Mouse (Mus musculus) brain, adult 2 months (tissue): ENCODE results near the gene Fam69a.
"Not testable (repeated sequence)": the region's sequence is repeated elsewhere in the genome, so short reads cannot be mapped to it uniquely, and the experiment has no call there.

ENCODE experiments used
- DNase-seq: peaks from one replicate; pipeline ENCODE4 v3.0.0; 2011; ENCODE audit warnings: low read depth, low spot score

Gene Fam69a

GRCm38 (mm10) chr5:107947548-107947947 is 39.3 kb downstream of the Fam69a start:
- peak; percentile 89 for DNase-seq

DNA sequence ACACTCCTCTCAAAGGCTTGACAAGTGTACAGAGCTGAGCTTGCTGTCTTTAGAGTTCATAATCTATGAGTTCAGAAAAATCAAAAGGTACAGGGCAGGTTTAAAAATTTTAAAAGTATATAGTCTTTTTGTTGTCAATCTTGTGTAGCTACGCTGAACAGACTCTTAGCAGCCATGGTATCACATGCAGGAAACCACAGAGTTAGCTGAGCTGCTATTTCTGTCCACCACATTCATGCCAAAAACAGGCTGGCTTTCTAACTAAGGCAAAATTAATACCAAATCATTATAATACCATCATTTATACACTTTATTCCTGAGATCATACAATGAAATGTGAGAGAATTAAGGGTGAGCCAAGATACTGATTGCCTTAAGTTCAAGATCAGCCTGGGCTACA is 40.4 kb downstream of the Fam69a start:
- no peak for DNase-seq

DNA sequence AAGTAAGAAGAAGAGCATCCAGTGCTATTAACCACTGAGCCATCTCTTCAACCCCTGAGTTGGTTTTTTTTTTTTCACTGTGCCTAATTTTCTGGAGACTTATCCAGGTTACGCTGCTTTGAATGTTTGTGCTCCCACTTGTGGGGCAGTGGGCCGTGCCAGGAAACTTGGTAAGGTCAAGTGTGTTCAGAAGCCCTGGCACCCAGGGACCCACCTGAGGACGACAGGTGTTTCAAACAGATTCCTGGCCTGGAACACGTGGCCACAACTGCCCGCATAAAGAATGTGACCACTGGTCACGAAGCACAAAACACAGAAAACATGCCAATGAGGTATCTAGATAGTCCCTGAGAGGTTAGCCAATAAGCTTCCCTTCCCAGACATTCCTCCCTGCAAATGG is 43.4 kb downstream of the Fam69a start:
- DNase-seq: no peak

GRCm38 (mm10) chr5:107942941-107943340 is 43.9 kb downstream of the Fam69a start:
- DNase-seq: no peak

- DNase-seq: peak; percentile 29
Measured at GRCm38 (mm10) chr5:107941222-107941621, 45.7 kb downstream of the Fam69a start.

DNA sequence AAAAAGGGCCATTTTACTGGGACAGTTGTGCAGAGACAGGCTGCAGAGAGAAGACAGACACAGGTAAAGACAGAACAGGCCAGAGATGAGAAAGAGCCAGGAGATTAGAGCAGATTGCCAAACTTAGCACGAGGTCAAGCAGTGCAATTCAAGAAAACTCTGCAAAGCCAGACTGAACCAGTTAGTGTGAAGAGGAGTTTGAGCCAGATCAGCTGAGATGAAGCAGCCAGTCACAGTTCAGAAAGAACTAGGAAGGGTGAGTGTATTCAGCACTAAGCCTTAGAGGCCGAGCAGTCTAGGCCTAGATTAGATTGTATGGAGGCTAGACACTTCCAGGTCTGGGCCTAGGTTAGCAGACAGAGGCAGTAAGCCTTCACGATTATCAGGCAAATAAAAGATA is 47.2 kb downstream of the Fam69a start:
- DNase-seq: no peak

- no peak for DNase-seq
Measured at GRCm38 (mm10) chr5:107938886-107939285, 48.0 kb downstream of the Fam69a start.

- not testable (repeated sequence) for DNase-seq
Measured at GRCm38 (mm10) chr5:107938483-107938882, 48.4 kb downstream of the Fam69a start.

GRCm38 (mm10) chr5:107936625-107937389 is 50.1 kb downstream of the Fam69a start:
- no peak for DNase-seq

DNA sequence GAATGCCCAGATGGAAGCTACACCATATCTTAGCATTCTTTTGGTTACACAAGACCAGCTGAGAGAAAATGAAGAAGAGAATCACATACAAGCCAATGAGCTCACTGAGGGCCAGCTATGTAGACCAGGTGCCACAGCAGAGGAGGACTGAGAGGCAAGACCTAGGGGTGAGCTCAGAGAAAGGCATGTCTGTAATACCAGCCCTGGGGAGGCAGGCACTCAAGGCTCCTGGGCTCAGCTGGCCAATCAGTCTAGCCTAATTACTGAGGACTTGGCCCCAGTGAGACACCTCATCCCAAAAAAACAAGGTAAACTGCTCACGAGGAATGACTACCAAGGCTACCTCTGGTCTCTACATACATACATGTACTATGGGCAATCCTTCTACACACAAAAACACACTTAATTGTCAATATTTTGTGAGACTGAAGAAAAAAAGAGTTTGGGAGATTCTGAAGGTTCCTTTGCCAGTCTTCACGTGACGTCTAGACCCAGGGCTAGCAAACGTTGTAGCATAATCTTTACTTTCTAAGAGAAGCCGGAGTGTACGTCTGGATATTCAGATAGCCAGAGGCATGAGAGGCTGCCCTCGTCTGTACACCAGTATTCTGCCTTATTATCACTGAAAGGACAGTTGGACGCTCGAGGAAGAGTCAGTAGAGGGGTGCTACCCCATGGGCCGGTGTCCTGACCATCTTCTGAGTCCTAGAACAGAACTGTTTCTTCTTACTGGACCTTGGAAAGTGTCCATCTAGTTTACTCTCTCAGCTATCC is 51.9 kb downstream of the Fam69a start:
- no peak for DNase-seq

GRCm38 (mm10) chr5:107933202-107933974 is 53.5 kb downstream of the Fam69a start:
- DNase-seq: no peak

- DNase-seq: peak; percentile 80
Measured at GRCm38 (mm10) chr5:107932556-107932955, 54.3 kb downstream of the Fam69a start.

DNA sequence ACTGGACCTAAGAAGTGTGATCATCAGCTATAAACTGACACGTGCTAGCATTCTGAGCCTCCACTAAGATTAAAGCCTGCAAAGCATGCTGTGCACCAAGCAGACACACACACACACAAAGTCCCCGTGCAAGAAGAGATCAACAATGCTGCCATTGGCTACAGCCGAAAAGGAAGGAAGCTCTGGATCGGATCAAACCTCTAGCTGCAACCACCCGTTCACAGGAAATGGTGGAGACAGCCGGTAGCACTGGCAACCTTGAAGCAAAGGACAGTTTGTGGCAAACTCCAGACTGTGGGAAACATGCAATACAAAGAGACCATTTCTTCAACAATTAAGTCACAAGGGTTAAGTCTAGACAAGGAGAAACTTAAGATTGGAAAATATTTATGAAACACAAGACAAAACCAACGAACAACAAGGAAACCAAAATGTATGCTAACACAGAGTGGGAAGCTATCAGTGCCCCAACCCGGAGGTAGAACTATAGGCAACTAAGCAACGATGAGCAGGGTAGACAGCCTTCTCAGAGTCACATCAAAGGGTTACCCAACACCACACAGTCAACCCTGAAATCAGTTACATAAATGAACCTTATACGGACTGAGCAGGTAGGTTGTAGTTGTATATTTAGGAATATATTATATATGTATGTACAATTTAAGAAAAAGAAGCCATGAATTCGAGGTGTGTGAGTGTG is 60.2 kb downstream of the Fam69a start:
- no peak for DNase-seq

GRCm38 (mm10) chr5:107924564-107924963 is 62.3 kb downstream of the Fam69a start:
- peak; percentile 76 for DNase-seq

DNA sequence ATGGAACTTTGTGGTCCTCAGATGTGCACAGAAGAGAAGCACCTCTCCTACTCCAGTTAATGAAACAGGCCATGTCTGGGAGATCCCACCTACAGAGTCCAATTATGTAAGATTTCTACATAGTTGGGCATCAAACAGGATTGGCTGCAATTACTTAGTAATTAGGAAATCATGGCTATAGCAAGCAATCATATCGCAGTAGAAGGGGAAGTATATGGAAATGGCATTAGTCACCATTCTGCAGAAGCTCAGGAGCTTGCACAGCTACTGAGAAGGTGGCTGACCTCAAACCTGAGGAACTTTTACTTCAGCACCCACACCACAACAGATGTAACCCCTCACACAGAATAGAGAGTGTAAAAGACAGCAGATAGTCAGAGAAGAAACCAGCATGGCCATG is 64.0 kb downstream of the Fam69a start:
- no peak for DNase-seq

- DNase-seq: peak; percentile 89
Measured at GRCm38 (mm10) chr5:107921400-107922252, 65.3 kb downstream of the Fam69a start.

DNA sequence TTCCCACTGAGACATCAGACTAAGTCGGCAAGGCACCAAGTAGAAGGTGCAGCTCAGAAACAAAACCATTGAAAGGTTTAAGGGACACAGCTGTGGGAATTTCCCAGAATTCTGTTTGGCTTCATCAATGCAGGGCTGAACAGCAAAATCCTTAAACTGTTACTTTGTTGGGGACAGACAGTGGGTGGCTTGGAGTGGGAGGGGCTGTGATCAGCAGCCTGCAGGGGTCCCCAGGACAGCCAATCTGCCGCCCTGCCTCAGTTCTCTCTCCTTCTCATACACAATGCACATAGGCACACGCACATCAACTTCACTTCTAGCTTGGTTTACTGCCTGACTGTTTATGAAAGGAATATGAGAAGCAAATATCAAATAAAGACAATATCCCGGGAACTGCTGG is 71.6 kb downstream of the Fam69a start:
- no peak for DNase-seq

DNA sequence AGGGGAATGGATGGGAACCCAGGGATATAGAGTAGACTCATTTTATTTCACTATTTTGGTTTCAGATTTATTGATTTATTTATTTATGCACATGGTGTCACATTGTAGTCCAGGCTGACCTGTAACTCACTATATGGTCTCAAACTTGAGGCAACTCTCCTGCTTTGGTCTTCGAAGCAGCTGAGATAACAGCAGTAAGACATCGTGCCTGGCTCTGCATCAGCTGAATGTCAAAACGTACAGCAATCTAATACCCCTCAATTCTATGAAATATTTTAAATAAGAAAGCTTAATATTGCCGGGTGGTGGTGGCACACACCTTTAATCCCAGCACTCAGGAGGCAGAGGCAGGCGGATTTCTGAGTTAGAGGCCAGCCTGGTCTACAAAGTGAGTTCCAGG is 75.9 kb downstream of the Fam69a start:
- no peak for DNase-seq

DNA sequence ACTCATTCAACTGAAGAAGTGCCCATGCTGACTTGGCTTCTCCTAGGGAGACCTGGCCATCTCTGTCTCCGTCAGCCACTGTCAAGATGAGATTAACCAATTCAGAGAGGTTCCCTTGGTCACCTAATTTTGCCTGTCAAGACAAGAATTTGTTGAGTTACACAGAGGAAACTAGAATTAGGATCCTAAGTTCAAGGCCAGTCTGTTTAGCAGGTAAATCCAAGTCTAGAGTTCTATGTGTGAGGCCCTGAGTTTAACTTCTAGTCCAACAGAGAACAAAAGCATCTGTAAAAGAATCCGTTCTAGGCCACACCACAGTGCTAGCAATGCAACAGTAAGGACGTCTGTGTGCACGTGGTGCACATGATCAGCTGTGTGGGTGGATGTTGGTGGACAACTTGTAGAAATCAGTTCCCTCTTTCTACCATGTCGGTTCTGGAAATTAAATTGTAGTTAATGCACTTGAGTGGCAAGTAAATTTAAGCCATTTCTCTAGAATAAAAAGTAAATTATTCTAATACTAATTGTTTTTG is 76.7 kb downstream of the Fam69a start:
- no peak for DNase-seq

GRCm38 (mm10) chr5:107909668-107910067 is 77.2 kb downstream of the Fam69a start:
- no peak for DNase-seq
